Mouse (Mus musculus): ENCODE results near the gene Rasgrp2. TPM values are rescaled to one million over a fixed set of nuclear protein-coding genes. Genes with fewer than 3 reads are reported as not detected.

Rasgrp2 gene
- polyA plus RNA-seq, 1 experiment = 8.4 TPM

GRCm38 (mm10) chr19:6409176-6409575, 10.0 kb downstream of the Rasgrp2 start:
- Histone ChIP-seq H3K36me3 (ENCODE audit: control insufficient read depth, insufficient read depth, low read length) (no peaks in the 10 kb centered on the region), H3K27ac (ENCODE audit: control insufficient read depth, insufficient read depth, low read depth, low read length) (no peak overlapping the region), H3K4me3 (ENCODE audit: control insufficient read depth, low read depth, low read length) (no peak overlapping the region), H3K27me3 (ENCODE audit: control insufficient read depth, insufficient read depth, low read length) (no peaks in the 10 kb centered on the region), H3K4me1 (ENCODE audit: control insufficient read depth, insufficient read depth, low read length) (peaks cover 6% of the 10 kb centered on the region)
- TF ChIP-seq CTCF (IDR thresholded peaks at IDR 0.05; ENCODE audit: control insufficient read depth, insufficient read depth, insufficient replicate concordance, low read depth, low read length) (no peak), POLR2A (IDR thresholded peaks at IDR 0.05; ENCODE audit: control insufficient read depth, low read depth, low read length) (no peak)

DNA sequence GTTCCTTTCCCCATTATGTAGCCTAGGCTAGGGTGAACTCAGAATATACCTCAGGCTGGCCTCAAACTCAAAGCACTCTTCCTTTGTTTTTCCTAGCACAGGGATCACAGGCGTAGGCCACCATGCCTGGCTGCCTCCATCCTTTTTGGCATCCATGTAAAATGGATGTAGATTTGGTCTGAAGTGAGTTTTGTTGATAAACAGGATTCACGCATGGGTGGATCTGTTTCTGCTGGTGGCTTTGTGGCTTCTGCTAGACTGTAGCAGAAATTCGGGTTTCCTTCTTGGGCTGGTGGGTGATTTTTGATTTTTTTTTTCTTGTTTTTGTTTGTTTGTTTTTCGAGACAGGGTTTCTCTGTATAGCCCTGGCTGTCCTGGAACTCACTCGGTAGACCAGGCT, 10.8 kb downstream of the Rasgrp2 start:
- Histone ChIP-seq H3K4me3 (ENCODE audit: control insufficient read depth, low read depth, low read length) (no peak overlapping the region), H3K27ac (ENCODE audit: control insufficient read depth, insufficient read depth, low read depth, low read length) (no peak overlapping the region), H3K27me3 (ENCODE audit: control insufficient read depth, insufficient read depth, low read length) (no peaks in the 10 kb centered on the region), H3K4me1 (ENCODE audit: control insufficient read depth, insufficient read depth, low read length) (peaks cover 6% of the 10 kb centered on the region), H3K36me3 (ENCODE audit: control insufficient read depth, insufficient read depth, low read length) (no peaks in the 10 kb centered on the region)
- TF ChIP-seq POLR2A (IDR thresholded peaks at IDR 0.05; ENCODE audit: control insufficient read depth, low read depth, low read length) (no peak), CTCF (IDR thresholded peaks at IDR 0.05; ENCODE audit: control insufficient read depth, insufficient read depth, insufficient replicate concordance, low read depth, low read length) (no peak)

GRCm38 (mm10) chr19:6412798-6413197, 13.7 kb downstream of the Rasgrp2 start:
- Histone ChIP-seq H3K36me3 (ENCODE audit: control insufficient read depth, insufficient read depth, low read length) (no peaks in the 10 kb centered on the region), H3K4me1 (ENCODE audit: control insufficient read depth, insufficient read depth, low read length) (peaks cover 6% of the 10 kb centered on the region), H3K27me3 (ENCODE audit: control insufficient read depth, insufficient read depth, low read length) (no peaks in the 10 kb centered on the region), H3K4me3 (ENCODE audit: control insufficient read depth, low read depth, low read length) (peak overlapping the region; percentile 12; the same call in 1 of the 2 replicates), H3K27ac (ENCODE audit: control insufficient read depth, insufficient read depth, low read depth, low read length) (no peak overlapping the region)
- no peak for TF ChIP-seq CTCF (IDR thresholded peaks at IDR 0.05; ENCODE audit: control insufficient read depth, insufficient read depth, insufficient replicate concordance, low read depth, low read length)
- no peak for TF ChIP-seq POLR2A (IDR thresholded peaks at IDR 0.05; ENCODE audit: control insufficient read depth, low read depth, low read length)

DNA sequence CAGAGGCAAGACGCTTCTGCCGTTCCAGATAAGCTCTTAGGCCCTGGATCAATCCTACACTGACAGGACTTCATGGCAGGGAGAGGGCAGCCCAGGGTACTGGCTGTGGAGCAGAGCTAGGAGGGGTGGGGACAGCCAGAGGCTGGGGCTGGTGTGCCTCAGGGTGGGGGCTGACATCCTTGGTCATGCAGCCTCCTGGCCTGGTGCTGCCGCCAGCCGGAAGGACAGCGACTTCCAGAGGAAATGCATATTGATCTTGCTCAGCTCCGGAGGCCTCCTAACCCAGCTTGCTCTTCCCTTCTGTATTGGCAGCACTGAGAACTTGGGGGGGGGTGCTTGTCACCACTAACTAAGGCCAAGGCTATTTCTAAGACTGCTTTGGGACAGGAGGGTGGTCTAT, 16.3 kb downstream of the Rasgrp2 start:
- Histone ChIP-seq H3K27me3 (ENCODE audit: control insufficient read depth, insufficient read depth, low read length) (no peaks in the 10 kb centered on the region), H3K27ac (ENCODE audit: control insufficient read depth, insufficient read depth, low read depth, low read length) (no peak overlapping the region), H3K36me3 (ENCODE audit: control insufficient read depth, insufficient read depth, low read length) (no peaks in the 10 kb centered on the region), H3K4me1 (ENCODE audit: control insufficient read depth, insufficient read depth, low read length) (peaks cover 6% of the 10 kb centered on the region), H3K4me3 (ENCODE audit: control insufficient read depth, low read depth, low read length) (no peak overlapping the region)
- TF ChIP-seq CTCF (IDR thresholded peaks at IDR 0.05; ENCODE audit: control insufficient read depth, insufficient read depth, insufficient replicate concordance, low read depth, low read length) (no peak), POLR2A (IDR thresholded peaks at IDR 0.05; ENCODE audit: control insufficient read depth, low read depth, low read length) (no peak)

DNA sequence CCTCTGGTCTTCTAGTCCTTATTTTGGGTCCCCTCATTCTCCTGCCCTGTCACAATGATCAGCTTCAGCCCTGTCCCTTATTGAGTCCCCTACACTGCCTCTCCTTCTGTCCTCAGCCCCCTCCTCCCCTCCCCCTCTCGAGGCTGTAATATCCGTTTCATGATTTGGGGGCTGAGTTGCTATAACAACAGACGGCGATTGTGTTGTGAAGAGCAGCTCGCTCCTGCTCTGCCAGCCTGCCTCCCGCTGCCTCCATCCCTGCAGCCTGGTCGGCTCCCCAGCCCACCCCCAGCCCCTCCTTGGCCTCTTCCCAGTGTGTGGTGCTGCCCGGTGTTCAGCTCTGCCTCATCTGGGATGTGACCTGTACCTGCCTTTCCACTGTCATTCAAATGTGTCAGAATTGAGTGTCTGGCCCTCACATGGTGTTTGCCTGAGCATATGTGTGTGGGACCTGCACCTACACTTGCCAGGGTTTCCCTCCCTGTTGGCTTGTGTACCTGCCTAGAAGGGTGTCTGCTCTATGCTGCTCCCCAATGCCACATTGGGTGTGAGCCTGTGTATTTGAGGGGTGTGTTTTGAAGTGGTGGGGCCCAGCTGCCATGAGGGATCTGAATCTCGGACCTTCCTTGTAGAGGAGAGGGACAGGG, 17.1 kb downstream of the Rasgrp2 start:
- H3K4me1 ChIP-seq (ENCODE audit: control insufficient read depth, insufficient read depth, low read length) = peaks cover 6% of the 10 kb centered on the region
- TF ChIP-seq CTCF (IDR thresholded peaks at IDR 0.05; ENCODE audit: control insufficient read depth, insufficient read depth, insufficient replicate concordance, low read depth, low read length) = no peak
- TF ChIP-seq POLR2A (IDR thresholded peaks at IDR 0.05; ENCODE audit: control insufficient read depth, low read depth, low read length) = no peak
- no peaks in the 10 kb centered on the region for H3K36me3 ChIP-seq (ENCODE audit: control insufficient read depth, insufficient read depth, low read length)
- no peak overlapping the region for H3K27ac ChIP-seq (ENCODE audit: control insufficient read depth, insufficient read depth, low read depth, low read length)
- no peak overlapping the region for H3K4me3 ChIP-seq (ENCODE audit: control insufficient read depth, low read depth, low read length)
- no peaks in the 10 kb centered on the region for H3K27me3 ChIP-seq (ENCODE audit: control insufficient read depth, insufficient read depth, low read length)

- H3K36me3 ChIP-seq (ENCODE audit: control insufficient read depth, insufficient read depth, low read length) = no peaks in the 10 kb centered on the region
- H3K27me3 ChIP-seq (ENCODE audit: control insufficient read depth, insufficient read depth, low read length) = no peaks in the 10 kb centered on the region
- TF ChIP-seq CTCF (IDR thresholded peaks at IDR 0.05; ENCODE audit: control insufficient read depth, insufficient read depth, insufficient replicate concordance, low read depth, low read length) (no peak), POLR2A (IDR thresholded peaks at IDR 0.05; ENCODE audit: control insufficient read depth, low read depth, low read length) (no peak)
- no peak overlapping the region for H3K27ac ChIP-seq (ENCODE audit: control insufficient read depth, insufficient read depth, low read depth, low read length)
- H3K4me1 ChIP-seq (ENCODE audit: control insufficient read depth, insufficient read depth, low read length) = peaks cover 6% of the 10 kb centered on the region
- H3K4me3 ChIP-seq (ENCODE audit: control insufficient read depth, low read depth, low read length) = no peak overlapping the region
Observed at GRCm38 (mm10) chr19:6416894-6417761, 18.0 kb downstream of the Rasgrp2 start.

DNA sequence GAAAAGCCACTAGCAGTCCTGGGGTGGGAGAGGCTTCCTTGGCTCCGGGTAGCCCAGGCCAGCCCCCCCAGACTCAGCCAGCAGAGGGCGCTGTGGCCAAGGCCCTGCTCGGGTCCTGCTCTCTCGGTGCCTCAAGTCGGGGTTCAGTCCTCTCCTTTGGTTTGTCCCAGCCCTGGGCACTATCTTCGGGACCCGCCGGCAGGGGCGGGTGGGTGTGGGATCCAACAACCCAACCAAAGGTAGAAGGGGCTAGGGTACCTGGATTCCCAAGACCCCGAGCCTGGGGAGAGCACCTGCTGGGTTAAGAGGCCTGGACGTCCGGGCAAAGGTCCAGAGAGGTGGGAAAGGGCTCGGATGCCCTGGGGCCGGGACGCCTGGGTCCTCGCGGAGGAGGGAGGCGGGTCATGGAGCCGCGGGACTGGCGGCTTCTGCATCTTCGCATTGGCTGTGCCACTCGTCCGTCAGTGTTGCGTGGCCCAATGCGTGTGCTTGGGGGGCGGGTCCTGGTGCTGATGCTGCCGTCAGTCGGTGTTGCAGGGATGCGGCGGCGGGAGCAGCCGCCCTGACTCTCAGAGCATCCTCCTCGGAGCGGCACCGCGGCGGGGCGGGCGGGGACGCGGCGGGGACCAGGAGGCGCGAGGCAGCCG, 19.2 kb downstream of the Rasgrp2 start, which contains the start of gene Nrxn2:
TSS of gene Nrxn2 (plus strand) at position 499 of the 647 bp plus-strand sequence.
- no peaks in the 10 kb centered on the region for H3K27me3 ChIP-seq (ENCODE audit: control insufficient read depth, insufficient read depth, low read length)
- H3K27ac ChIP-seq (ENCODE audit: control insufficient read depth, insufficient read depth, low read depth, low read length) = no peak within 1 kb of the TSS
- H3K4me3 ChIP-seq (ENCODE audit: control insufficient read depth, low read depth, low read length) = peak within 1 kb of the TSS; percentile 75
- peaks cover 3% of the 10 kb centered on the region for H3K4me1 ChIP-seq (ENCODE audit: control insufficient read depth, insufficient read depth, low read length)
- peak; percentile 84; the same call in 1 of the 2 replicates for TF ChIP-seq CTCF (IDR thresholded peaks at IDR 0.05; ENCODE audit: control insufficient read depth, insufficient read depth, insufficient replicate concordance, low read depth, low read length)
- no peak for TF ChIP-seq POLR2A (IDR thresholded peaks at IDR 0.05; ENCODE audit: control insufficient read depth, low read depth, low read length)
- no peaks in the 10 kb centered on the region for H3K36me3 ChIP-seq (ENCODE audit: control insufficient read depth, insufficient read depth, low read length)
